In genomic region chr15:102635817-102636216, GRCm38 (mm10) we compare ENCODE assay signal across 17 mouse cellular contexts. TPM values are rescaled to one million over a fixed set of nuclear protein-coding genes. Genes with fewer than 3 reads are reported as not detected.
A peak's percentile ranks its signal among the peaks of the same experiment; 100 is the strongest.
DNase-seq lines count a peak whose midpoint lies in the region; ATAC-seq and TF ChIP-seq lines count a peak whose summit lies in the region.
"Had no signal": no experiment of that assay in that cellular context is flagged by ENCODE, and none has a peak within 500 bp of the region (broad histone marks: within the 10 kb centered on the region; RNA-seq: fewer than 3 reads in every experiment).

No protein-coding gene starts in this region.

- peak; percentile 55 to 67 for DNase-seq in cerebellum, postnatal 10 days
- DNase-seq in cerebellum, adult 8-10 months = no peak
- peak; percentile 85 for DNase-seq in forebrain, postnatal 0 days
- DNase-seq in layer of hippocampus, postnatal 36 days = peak; percentile 45 to 49
- DNase-seq in right cerebral cortex, postnatal 10 days (ENCODE audit: low spot score in 2 of 2) = peak; percentile 73 to 89
- DNase-seq in kidney, postnatal 36 days = no peak
- DNase-seq in midbrain, embryonic 14.5 days = no peak
- DNase-seq: cerebellum, postnatal 36 days; gastrocnemius, postnatal 36 days; kidney, postnatal 14 days; lung, postnatal 36 days; spleen, adult 18-20 months had no signal

- no peak overlapping the region for H3K4me3 ChIP-seq in forebrain, postnatal 0 days (ENCODE audit: low read depth, low read length)
- H3K4me3 ChIP-seq in midbrain, embryonic 14.5 days (replicated peaks; ENCODE audit: low read depth, low read length) = no peak overlapping the region
- no peak overlapping the region for H3K4me3 ChIP-seq in hindbrain, embryonic 16.5 days (ENCODE audit: low read length)
- H3K4me3 ChIP-seq: liver, embryonic 12.5 days had no signal

- no peaks in the 10 kb centered on the region for H3K27me3 ChIP-seq in forebrain, postnatal 0 days (ENCODE audit: insufficient read depth, low read length)
- H3K27me3 ChIP-seq in midbrain, embryonic 14.5 days (ENCODE audit: control insufficient read depth, insufficient read depth, low read length) = no peaks in the 10 kb centered on the region
- no peaks in the 10 kb centered on the region for H3K27me3 ChIP-seq in hindbrain, embryonic 16.5 days (replicated peaks; ENCODE audit: control insufficient read depth, insufficient read depth, low read length)

- peak overlapping the region; percentile 64 for H3K27ac ChIP-seq in forebrain, postnatal 0 days (ENCODE audit: low read depth, low read length)
- H3K27ac ChIP-seq in midbrain, embryonic 14.5 days (replicated peaks; ENCODE audit: low read depth, low read length) = no peak overlapping the region
- no peak overlapping the region for H3K27ac ChIP-seq in hindbrain, embryonic 16.5 days (ENCODE audit: low read depth, low read length)
- H3K27ac ChIP-seq: liver, embryonic 12.5 days had no signal

- no peak overlapping the region for H3K9ac ChIP-seq in forebrain, postnatal 0 days
- H3K9ac ChIP-seq in midbrain, embryonic 14.5 days (replicated peaks; ENCODE audit: low read length) = no peak overlapping the region
- H3K9ac ChIP-seq in hindbrain, embryonic 16.5 days (ENCODE audit: low read depth, low read length) = no peak overlapping the region
- H3K9ac ChIP-seq: liver, embryonic 12.5 days had no signal

- ATAC-seq in forebrain, postnatal 0 days = peak; percentile 94
- ATAC-seq in midbrain, embryonic 14.5 days (ENCODE audit: low FRiP score, low TSS enrichment) = no peak
- no peak for ATAC-seq in hindbrain, embryonic 16.5 days
- ATAC-seq: inflammation-experienced regulatory T-cells, adult 6 months; liver, embryonic 12.5 days had no signal

- WGBS in forebrain, postnatal 0 days = 38% methylated on average over 3 of the region's 3 CpGs
- WGBS in midbrain, embryonic 14.5 days = 89% methylated on average over 3 of the region's 3 CpGs
- 86% methylated on average over 3 of the region's 3 CpGs for WGBS in hindbrain, embryonic 16.5 days

- H3K9me3 ChIP-seq in forebrain, postnatal 0 days (ENCODE audit: low read length) = no peaks in the 10 kb centered on the region
- H3K9me3 ChIP-seq in midbrain, embryonic 14.5 days (ENCODE audit: control insufficient read depth, low read length) = no peaks in the 10 kb centered on the region
- H3K9me3 ChIP-seq in hindbrain, embryonic 16.5 days (ENCODE audit: control insufficient read depth, low read length) = no peaks in the 10 kb centered on the region
- H3K9me3 ChIP-seq: liver, embryonic 12.5 days had no signal

- peaks cover 7% of the 10 kb centered on the region; the same call in 1 of the 2 replicates for H3K4me1 ChIP-seq in forebrain, postnatal 0 days (ENCODE audit: insufficient read depth)
- H3K4me1 ChIP-seq in midbrain, embryonic 14.5 days (ENCODE audit: control insufficient read depth, insufficient read depth, low read length) = no peaks in the 10 kb centered on the region
- H3K4me1 ChIP-seq in hindbrain, embryonic 16.5 days (ENCODE audit: control insufficient read depth, insufficient read depth, low read depth, low read length) = no peaks in the 10 kb centered on the region

- TF ChIP-seq CTCF in forebrain, postnatal 0 days (IDR thresholded peaks at IDR 0.05; ENCODE audit: low read depth) = no peak

- H3K4me2 ChIP-seq in forebrain, postnatal 0 days (ENCODE audit: low read depth) = no peak overlapping the region
- H3K4me2 ChIP-seq in midbrain, embryonic 14.5 days (ENCODE audit: low read length) = no peak overlapping the region
- H3K4me2 ChIP-seq in hindbrain, embryonic 16.5 days (ENCODE audit: low read length) = no peak overlapping the region
- H3K4me2 ChIP-seq: liver, embryonic 12.5 days had no signal

- no peaks in the 10 kb centered on the region for H3K36me3 ChIP-seq in forebrain, postnatal 0 days (ENCODE audit: insufficient read depth)
- no peaks in the 10 kb centered on the region for H3K36me3 ChIP-seq in midbrain, embryonic 14.5 days (ENCODE audit: control insufficient read depth, insufficient read depth, low read length)
- H3K36me3 ChIP-seq in hindbrain, embryonic 16.5 days (ENCODE audit: control insufficient read depth, insufficient read depth, low read length) = no peaks in the 10 kb centered on the region
- H3K36me3 ChIP-seq: liver, embryonic 12.5 days had no signal

RNA-seq across cellular contexts. Expression of gene Atf7, which starts 10.6 kb away (rescaled TPM):
- 9.9 and 13.2 TPM in 2 replicates for total RNA-seq in forebrain, postnatal 0 days (2014; rRNA removed)
- 8.4 and 10.2 TPM in 2 replicates for polyA plus RNA-seq in forebrain, postnatal 0 days (2015; fragmentation: Nextera tagmentation; extraction: Ambion mirVana)
- total RNA-seq in layer of hippocampus, postnatal 36 days (2021) = 10 to 100 TPM; 40.4 to 45.0 TPM
- 13.0 and 13.2 TPM in 2 replicates for polyA plus RNA-seq in midbrain, embryonic 14.5 days (2014; fragmentation: Nextera tagmentation; extraction: Ambion mirVana)
- polyA plus RNA-seq in hindbrain, embryonic 16.5 days (2015; fragmentation: Nextera tagmentation; extraction: Ambion mirVana) = 16.5 and 20.6 TPM in 2 replicates

RNA-seq across cellular contexts. Expression of gene Gm28047, which starts 10.9 kb away (rescaled TPM):
- not detected in 2 replicates for total RNA-seq in forebrain, postnatal 0 days (2014; rRNA removed)
- 0.74 TPM in 1 of 2 replicates, not detected in the other for polyA plus RNA-seq in forebrain, postnatal 0 days (2015; fragmentation: Nextera tagmentation; extraction: Ambion mirVana)
- 1 to 10 TPM in 1 of 2 experiments, not detected in 1; 3.1 TPM for total RNA-seq in layer of hippocampus, postnatal 36 days (2021)
- polyA plus RNA-seq in midbrain, embryonic 14.5 days (2014; fragmentation: Nextera tagmentation; extraction: Ambion mirVana) = not detected in 2 replicates
- not detected in 2 replicates for polyA plus RNA-seq in hindbrain, embryonic 16.5 days (2015; fragmentation: Nextera tagmentation; extraction: Ambion mirVana)
- total RNA-seq: monocyte, adult 5-6 weeks had no signal
- polyA plus RNA-seq: heart, postnatal 0 days; liver, embryonic 12.5 days had no signal

RNA-seq across cellular contexts. Expression of gene Atp5g2, which starts 36.3 kb away (rescaled TPM):
- total RNA-seq in forebrain, postnatal 0 days (2014; rRNA removed) = 75.2 and 170 TPM in 2 replicates
- polyA plus RNA-seq in forebrain, postnatal 0 days (2015; fragmentation: Nextera tagmentation; extraction: Ambion mirVana) = 63.5 and 75.3 TPM in 2 replicates
- total RNA-seq in layer of hippocampus, postnatal 36 days (2021) = 10 to 100 TPM; 10.6 to 17.2 TPM
- polyA plus RNA-seq in midbrain, embryonic 14.5 days (2014; fragmentation: Nextera tagmentation; extraction: Ambion mirVana) = 69.8 and 72.3 TPM in 2 replicates
- polyA plus RNA-seq in hindbrain, embryonic 16.5 days (2015; fragmentation: Nextera tagmentation; extraction: Ambion mirVana) = 41.0 and 50.2 TPM in 2 replicates

Comparison
In these comparisons a context has a peak if more than half of its experiments do, and no peak if none do; other contexts are left out.
1. DNase-seq: peak in cerebellum, postnatal 10 days (2 of 2), forebrain, postnatal 0 days (single experiment), layer of hippocampus, postnatal 36 days (2 of 2) and right cerebral cortex, postnatal 10 days (2 of 2); none in cerebellum, adult 8-10 months (single experiment), kidney, postnatal 36 days (0 of 2) and midbrain, embryonic 14.5 days (single experiment).